Mouse (Mus musculus): ENCODE results near the gene Tesk2.
A peak's percentile ranks its signal among the peaks of the same experiment; 100 is the strongest.
"Not testable (repeated sequence)": the region's sequence is repeated elsewhere in the genome, so short reads cannot be mapped to it uniquely, and the experiment has no call there.

Tesk2 gene

DNA sequence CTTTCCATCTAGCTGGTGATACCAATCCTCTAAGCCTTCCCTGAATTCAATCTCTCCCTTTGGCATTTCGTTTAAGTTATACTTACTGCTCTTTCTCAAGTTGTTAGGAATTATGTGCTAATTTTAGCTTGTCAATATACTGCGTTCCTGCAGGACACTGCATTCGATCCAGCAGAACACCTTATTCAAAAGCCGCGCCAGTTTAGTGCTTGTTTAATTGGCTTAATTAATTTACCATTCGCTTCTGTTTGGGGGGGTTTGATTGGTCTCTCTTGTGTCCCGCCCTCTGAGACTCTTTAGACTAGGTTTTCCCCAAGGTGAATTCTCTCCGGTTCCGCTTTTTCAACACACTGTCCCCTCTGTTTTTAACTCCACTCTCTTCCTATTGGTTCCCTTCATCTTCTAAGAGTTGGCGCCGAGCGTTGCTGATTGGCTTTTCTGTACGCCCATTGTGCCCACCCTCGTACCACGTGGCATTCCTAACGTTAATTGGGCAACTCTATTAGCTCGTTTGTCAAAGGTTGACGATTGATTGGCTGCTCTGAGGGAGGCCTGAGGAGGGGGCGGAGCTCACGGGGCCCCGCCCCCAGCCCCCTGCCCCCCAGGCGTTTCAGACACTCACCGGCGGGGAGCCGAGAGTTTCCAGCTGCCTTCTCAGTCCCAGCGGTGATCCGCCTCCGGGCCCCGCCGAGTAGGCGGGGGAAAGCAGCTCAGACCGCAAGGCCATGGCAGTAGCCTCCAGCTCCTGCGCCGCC, at the start of gene Tesk2:
TSS of gene Tesk2 (plus strand) at position 606 of the 755 bp plus-strand sequence.
- ATAC-seq (ENCODE audit: low TSS enrichment): peak; percentile 97

GRCm38 (mm10) chr4:116672785-116673184, 48.0 kb upstream of the Tesk2 start:
- ATAC-seq (ENCODE audit: low TSS enrichment): no peak

GRCm38 (mm10) chr4:116674761-116675160, 46.0 kb upstream of the Tesk2 start:
- ATAC-seq (ENCODE audit: low TSS enrichment): not testable (repeated sequence)

DNA sequence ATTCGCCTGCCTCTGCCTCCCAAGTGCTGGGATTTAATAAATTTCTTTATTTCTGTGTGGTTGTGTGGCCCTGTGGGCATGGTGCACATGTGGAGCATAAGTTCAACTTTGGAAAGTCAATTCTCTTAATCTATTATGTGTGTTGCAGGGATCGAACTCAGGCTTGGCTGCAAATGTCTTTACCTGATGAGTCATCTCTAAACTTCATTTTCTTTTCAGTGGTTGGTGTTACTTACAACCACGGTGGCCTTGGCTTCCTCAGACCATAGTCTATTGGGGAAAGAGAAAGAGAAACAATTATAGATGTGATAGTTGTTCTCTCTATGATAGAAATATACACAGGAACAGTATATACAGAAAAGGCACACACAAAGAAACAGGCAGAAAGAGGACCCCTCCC, 44.7 kb upstream of the Tesk2 start:
- ATAC-seq (ENCODE audit: low TSS enrichment): no peak

DNA sequence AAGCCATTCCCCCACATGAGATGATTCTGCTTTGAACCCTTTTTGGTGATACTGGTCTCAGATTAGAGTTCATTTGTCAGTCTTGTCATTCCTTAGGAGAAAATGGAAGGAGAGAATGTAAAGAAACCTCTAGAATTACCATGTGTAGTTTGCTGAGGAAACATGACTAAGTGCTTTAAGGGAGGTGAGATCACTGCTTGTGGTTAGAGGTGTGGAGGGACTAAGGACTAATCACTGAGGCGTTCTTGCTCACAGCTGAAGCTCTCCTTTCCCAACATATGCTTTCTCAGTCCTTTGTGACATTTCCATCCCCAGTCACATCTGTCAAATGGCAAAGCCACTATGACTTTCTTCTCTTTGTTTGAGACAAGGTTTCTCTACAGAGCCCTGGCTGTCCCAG, 42.9 kb upstream of the Tesk2 start:
- ATAC-seq (ENCODE audit: low TSS enrichment): no peak

GRCm38 (mm10) chr4:116679141-116679540, 41.6 kb upstream of the Tesk2 start:
- ATAC-seq (ENCODE audit: low TSS enrichment): no peak

- not testable (repeated sequence) for ATAC-seq (ENCODE audit: low TSS enrichment)
Measured at GRCm38 (mm10) chr4:116680521-116680920, 40.2 kb upstream of the Tesk2 start.

DNA sequence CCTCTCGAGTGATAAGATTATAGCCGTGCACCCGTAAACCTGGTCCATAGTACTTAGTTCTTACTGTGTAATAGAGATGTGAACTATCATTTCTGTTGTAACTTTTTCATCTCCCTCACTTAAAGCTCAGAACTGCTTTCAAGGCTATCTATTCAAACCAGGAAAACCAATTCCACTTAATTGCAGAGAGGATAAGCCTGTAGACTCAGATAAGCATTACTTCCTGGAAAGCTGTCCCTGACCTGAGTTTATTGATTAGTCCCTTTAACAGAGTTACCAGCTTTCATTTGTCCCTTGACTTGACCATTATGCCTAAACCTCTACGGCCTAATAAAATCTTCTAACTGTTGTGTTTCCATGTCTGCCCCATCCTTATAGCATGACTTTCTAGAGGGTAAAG, 36.8 kb upstream of the Tesk2 start:
- no peak for ATAC-seq (ENCODE audit: low TSS enrichment)

DNA sequence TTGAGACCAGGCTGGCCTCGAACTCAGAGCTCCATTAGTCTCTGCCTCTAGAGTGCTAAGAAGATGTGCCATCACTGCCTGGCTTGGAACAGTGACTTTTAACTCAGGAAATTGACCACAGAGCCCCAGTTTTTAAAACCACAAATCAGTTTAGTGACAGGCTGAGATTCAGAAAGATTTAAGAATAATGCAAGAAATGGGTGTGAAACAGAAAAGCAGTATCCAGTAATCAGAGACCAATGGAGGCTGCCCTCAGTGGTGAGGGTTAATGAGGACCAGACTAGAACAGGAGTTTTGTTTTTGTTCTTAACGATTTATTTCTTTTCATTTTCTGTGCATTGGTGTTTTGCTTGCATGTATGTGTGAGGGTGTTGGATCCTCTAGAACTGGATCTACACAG, 36.1 kb upstream of the Tesk2 start:
- no peak for ATAC-seq (ENCODE audit: low TSS enrichment)

DNA sequence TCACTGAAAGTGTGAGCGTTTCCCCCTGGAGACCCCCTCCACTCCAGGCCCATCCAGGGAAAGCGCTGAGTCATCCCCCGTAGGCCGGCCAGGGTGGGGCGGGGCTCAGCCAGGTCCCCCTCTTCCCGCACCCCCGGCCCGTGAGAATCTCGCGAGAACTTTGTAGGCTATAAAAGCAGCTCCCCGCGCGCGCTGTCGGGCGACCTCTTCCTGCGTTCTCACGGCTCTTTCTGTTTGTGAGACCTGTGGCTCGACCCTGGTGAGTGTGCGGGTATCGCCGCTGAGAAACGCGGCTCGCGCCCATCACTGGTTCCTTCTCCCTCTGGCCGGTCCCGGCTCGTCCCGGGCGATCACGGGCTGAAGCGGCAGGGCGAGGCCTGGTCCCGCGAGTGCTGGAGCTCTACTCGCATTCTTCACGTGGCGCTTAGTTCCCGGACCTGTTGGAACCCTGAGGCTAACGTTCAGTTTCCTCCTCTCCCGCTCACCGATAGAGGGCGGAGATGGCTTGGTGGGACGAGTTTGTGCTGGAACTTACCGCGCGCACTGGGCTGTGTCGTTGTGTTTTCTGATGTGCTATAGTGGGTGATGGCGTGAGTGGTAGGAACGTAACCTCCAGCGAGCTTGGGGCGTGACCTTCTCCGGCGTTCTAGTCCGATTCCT, 35.2 kb upstream of the Tesk2 start, which contains the start of gene Prdx1:
TSS of gene Prdx1 (plus strand) at position 143 of the 660 bp plus-strand sequence.
- peak; percentile 94 for ATAC-seq (ENCODE audit: low TSS enrichment)

GRCm38 (mm10) chr4:116687041-116687440, 33.7 kb upstream of the Tesk2 start:
- no peak for ATAC-seq (ENCODE audit: low TSS enrichment)

DNA sequence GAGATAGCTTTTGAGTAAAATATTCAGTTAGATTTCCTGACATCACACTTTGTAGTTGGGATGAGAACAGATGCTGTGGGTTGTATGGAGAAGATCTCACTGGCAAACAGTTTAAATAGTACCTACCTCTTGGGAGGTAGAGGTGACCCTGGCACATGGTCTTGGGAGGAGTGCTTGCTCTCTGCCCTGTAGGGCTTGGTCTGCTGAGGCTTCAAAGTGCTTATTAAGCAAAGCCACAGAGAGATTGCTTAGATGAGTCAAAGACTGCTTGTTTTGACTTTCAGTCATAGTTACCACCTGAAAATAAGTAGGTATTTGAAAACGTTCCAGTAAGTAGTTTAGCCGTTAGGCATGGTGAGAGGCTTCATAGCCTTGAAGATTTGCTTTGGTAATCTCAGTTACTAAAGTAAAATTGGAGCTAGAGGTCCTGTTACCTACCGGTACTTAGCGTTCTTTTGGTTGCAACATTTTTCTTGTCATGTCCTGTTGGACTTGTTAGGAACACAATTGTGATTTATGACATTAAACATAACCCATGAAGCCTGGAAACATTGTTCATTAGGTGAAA, 31.4 kb upstream of the Tesk2 start:
- no peak for ATAC-seq (ENCODE audit: low TSS enrichment)

GRCm38 (mm10) chr4:116692146-116692545, 28.6 kb upstream of the Tesk2 start:
- ATAC-seq (ENCODE audit: low TSS enrichment): no peak

GRCm38 (mm10) chr4:116693785-116694184, 27.0 kb upstream of the Tesk2 start:
- ATAC-seq (ENCODE audit: low TSS enrichment): no peak; the same call in 1 of the 2 replicates

DNA sequence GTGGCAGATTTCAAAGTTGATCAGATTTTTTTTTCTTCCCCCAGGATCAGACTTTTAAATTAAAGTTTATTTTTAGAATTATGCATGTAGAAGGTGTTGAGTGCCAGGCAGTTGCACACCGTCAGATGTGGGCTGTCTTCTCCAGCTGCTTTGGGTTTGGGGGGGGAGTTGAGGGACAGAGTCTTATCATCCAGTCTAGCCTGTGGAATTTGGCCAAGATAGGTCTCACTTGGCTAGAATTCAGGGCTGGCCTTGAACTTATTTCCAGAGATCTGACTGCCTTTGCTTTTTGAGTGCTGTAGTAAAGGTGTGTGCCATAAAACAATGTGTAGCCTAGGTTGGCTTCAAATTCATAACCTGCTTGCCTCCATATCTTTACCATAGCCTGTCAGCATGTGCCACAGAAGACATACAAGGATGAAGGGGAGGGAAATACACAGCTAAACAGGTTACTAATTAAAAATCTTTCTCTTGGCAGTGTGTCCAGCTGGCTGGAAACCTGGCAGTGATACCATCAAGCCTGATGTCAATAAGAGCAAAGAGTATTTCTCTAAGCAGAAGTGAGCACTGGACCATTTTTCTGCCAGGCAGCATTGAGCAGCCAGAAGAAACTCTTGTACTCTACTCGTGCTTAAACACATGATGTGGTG, 21.9 kb upstream of the Tesk2 start:
- ATAC-seq (ENCODE audit: low TSS enrichment): no peak

- no peak for ATAC-seq (ENCODE audit: low TSS enrichment)
Measured at GRCm38 (mm10) chr4:116700964-116701363, 19.8 kb upstream of the Tesk2 start.

DNA sequence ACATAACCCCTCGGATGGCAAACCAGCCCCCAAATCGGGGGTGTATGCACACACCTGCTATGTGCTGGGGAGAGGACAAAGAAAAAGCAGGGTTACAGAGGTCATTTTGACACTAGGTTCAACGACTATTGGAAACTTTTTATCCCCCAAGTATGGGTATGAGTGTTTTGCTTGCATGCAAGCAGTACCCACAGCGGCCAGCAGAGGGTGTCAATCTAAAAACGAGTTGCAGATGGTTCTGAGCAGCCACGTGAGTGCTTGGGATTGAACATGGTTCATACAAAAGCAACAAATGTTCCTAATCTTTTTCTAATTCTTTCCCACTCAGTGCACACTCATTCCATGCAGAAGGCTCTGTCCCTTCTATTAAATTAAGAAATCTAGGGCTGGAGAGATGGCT, 16.9 kb upstream of the Tesk2 start:
- ATAC-seq (ENCODE audit: low TSS enrichment): no peak

DNA sequence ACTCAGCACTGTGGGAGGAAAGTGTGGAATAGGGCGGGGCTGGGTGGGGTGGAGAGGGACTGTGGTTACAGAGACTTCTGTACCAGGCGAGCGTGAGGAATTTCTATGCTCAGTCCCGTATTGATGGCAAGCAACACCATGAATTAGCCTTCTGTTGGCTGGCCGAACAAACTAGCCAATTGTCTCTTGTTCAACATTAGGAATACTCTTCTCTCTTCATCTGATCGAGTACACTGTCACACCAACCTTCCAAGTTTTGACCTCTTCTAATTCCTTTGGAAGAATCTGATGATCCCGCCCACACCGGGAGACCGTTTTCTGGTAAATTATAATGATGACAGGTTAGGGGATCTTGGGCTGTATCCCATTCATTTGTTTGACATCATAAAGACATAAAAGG, 13.1 kb upstream of the Tesk2 start:
- peak; percentile 17; the same call in 1 of the 2 replicates for ATAC-seq (ENCODE audit: low TSS enrichment)

DNA sequence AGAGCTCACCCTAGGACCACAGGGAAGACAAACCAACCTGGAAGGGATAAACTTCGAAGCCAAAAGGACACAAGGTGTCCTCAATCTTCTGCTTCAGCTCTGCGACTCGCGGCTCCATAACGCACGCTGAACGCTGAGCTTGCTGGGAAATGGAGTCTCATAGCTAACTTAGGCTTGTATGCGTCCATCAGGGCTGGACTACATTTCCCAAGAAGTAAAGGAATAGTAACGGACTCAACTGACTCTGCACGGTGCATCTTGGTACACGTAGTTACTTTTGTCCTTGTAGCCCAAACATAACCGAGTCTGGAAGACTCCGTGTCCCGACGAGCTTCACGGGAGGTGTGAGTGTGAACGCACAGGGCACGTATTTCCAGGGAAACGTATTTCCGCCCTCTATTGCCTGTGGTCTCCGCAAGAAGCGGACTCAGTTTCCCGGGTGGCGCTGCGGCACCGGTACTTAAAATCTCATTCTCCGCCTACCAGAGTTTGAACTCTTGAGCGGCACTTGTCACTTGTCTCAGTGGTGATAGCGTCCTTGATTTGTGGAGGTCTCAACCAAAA, 12.5 kb upstream of the Tesk2 start, which contains the start of the genes Mmachc and Ccdc163:
TSS of gene Mmachc (minus strand) at position 206 of the 564 bp plus-strand sequence.
TSS of gene Ccdc163 (plus strand) at position 309 of the 564 bp plus-strand sequence.
- ATAC-seq (ENCODE audit: low TSS enrichment): peak; percentile 98

DNA sequence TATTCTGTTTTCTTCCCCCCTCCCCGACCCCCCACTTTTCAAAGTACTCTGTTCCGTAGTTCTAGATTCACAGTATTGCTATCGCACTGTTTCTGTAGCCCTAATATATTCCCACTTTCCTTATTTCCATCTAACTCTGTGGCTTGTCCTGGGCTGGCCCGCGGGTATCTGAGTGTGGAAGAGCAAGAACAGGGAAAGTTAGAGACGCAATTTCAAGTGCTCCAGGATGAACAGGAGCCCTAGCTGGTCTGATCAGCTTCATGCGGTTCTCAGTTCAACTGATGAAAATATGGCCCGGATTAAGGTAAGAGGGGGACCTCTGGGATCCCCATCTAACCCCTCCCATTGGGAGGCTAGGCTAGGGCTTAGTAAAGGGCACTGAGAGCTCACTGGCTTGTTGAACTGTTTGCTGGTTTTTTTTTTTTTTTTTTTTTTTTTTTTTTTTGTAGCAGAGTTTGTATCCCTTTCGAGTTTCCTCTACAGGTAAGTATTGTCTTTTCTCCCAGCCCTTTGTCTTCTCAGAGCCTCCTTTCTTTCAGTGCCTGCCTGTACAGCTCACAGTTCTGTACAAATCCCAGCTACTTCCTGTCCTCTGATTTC, 11.9 kb upstream of the Tesk2 start:
- peak; percentile 10; the same call in 1 of the 2 replicates for ATAC-seq (ENCODE audit: low TSS enrichment)

DNA sequence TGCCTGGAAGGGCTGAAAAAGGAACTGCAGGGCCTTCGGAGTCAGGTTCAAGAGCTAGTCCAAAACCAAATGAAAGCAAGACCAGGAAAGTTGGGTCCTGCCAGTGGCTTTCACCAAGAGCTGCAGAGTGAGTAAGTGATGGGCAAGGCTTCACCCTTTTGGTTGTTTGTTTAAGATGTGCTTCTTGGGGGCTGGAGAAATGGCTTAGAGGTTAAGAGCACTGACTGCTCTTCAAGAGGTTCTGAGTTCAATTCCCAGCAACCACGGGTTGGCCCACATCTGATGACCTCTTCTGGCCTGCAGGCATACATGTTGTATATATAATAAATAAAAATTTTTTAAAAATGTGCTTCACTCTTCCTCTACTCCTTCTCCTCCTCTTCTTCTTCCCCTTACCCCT, 10.6 kb upstream of the Tesk2 start:
- ATAC-seq (ENCODE audit: low TSS enrichment): no peak
